Mouse (Mus musculus): Measurements from ENCODE around the gene Bcl2. TPM values are rescaled to one million over a fixed set of nuclear protein-coding genes. Genes with fewer than 3 reads are reported as not detected.
"Not testable (repeated sequence)": the region's sequence is repeated elsewhere in the genome, so short reads cannot be mapped to it uniquely, and the experiment has no call there.

The Bcl2 gene
- 10 to 100 TPM; 12.3 to 12.4 TPM for total RNA-seq (2021)
- long read RNA-seq, experiment 1, full-length matches to known transcripts = 9 of 10 reads
- long read RNA-seq, experiment 1, partial matches to known transcripts = 0 of 10 reads
- long read RNA-seq, experiment 1, other reads (novel, unspliced or antisense) = 1 of 10 reads
- long read RNA-seq, experiment 2, full-length matches to known transcripts = 7 of 9 reads
- long read RNA-seq, experiment 2, partial matches to known transcripts = 0 of 9 reads
- long read RNA-seq, experiment 2, other reads (novel, unspliced or antisense) = 2 of 9 reads

- intact Hi-C loops (cut with DNase I) = loop anchor here (2.0 to 10.0 kb wide), 4 partner anchors 87 to 639 kb away; no protein-coding TSS in a partner anchor
- DNase-seq (ENCODE audit: low spot score in 2 of 2) = peak; percentile 64 to 69
Measured at GRCm38 (mm10) chr1:106713621-106714529, at the start of gene Bcl2. TSS of gene Bcl2 (minus strand) at chr1:106714274.

- intact Hi-C loops (cut with DNase I) = no loop called here
- no peak for DNase-seq (ENCODE audit: low spot score in 2 of 2)
Measured at GRCm38 (mm10) chr1:106760750-106761149, 46.7 kb upstream of the Bcl2 start.

DNA sequence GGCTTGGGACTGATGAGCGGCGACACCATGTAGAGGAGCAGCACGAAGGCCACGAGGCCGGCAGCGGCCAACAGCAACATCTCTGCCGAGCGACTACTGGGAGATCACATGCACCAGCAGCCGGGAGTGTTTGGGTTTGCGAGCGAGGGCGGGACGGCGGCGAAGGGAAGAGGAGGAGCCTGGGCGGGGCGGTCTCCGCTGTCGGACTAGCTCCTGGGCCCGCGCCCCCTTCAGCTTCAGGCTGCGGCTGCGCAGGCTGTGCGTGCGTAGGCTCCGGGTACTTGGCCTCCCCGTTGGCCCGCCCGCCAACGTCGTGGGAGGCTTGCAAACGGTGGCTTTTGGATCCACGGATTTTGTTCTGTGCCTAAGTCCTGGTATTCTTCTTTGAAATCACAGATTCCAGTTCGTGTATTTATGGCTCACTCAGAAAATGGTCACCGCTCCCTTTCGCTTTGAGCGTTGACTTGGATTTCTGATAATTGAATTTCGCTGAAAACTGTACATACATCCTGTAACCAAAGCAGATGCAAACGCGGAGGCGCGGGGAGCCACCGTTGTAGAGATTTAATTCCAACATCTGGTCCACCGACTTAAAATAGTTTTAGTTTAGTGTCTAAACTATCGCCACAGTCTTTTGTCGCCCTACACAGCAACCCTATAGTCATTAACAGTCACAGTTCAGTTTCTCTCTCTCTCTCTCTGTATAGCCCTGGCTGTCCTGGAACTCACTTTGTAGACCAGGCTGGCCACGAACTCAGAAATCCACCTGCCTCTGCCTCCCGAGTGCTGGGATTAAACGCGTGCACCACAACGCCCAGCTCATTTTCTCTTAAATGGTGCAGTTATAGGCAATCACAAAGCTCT is 45.7 kb upstream of the Bcl2 start, which contains the start of gene Kdsr:
Kdsr (minus strand) TSS at position 156 of the 864 bp plus-strand sequence.
- intact Hi-C loops (cut with DNase I) = no loop called here
- DNase-seq (ENCODE audit: low spot score in 2 of 2) = peak; percentile 98 to 99

DNA sequence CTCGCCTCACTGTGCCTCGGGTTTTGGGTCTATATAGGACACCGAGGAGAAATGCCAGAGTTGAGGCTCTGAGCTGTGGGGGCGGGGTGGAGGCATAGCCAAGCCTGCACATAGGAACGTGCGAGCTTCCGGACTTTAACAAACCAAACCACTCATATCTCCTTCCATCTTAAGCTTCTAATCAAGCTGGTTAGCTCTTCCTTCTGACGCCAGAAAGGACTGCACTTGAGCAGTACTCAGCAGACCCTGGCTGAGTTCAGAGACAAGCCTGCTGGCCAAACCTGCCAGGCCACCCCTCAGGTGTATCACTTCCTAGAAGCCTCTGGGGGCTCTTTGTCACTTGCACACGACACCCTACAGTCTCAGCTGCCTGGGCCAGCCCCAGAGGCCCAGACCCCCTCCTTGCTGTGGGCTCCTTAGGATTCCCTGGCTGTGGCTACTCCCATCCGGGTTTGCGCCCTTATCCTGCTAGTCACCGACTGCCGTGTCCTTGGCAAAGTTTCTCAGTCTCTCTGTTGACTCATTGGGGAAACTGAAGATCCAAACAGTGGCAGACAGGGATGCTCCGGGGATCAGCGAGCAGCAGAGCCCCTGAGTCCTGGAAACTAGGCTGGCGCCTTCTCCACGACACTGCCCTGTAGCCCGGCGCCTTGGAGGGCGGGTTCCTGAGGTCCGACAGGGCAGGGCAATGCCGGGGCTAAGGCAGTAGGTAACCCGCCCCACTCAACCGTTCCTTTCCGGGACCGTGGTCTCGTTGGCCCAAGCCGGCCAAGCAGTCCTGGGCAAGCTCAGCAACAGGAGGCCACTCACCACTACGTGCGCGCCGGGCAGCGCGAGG is 44.9 kb upstream of the Bcl2 start:
- intact Hi-C loops (cut with DNase I) = no loop called here
- DNase-seq (ENCODE audit: low spot score in 2 of 2) = peak; percentile 18 to 51

DNA sequence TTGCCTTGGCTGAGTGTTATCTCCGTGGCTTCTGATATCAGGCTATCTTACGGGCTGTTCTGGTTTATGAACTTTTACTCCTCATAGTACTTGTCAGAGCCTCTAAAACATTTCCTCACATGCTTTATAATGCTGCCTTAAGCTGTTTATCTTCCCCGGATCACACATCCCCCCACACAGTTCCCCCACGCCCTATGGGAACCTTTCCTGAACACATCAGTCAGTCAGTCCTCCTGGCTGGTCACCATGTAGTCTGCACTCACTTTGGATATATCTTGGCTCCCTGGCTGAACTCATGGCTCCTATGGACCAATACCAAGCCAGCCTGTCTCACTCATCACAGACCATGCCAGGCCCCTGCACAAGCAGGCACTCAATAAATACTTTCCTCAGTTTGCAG is 42.6 kb upstream of the Bcl2 start:
- no peak for DNase-seq (ENCODE audit: low spot score in 2 of 2)
- intact Hi-C loops (cut with DNase I) = no loop called here

- intact Hi-C loops (cut with DNase I) = no loop called here
- no peak for DNase-seq (ENCODE audit: low spot score in 2 of 2)
Measured at GRCm38 (mm10) chr1:106752013-106752412, 37.9 kb upstream of the Bcl2 start.

GRCm38 (mm10) chr1:106750656-106751055 is 36.6 kb upstream of the Bcl2 start:
- no peak for DNase-seq (ENCODE audit: low spot score in 2 of 2)
- intact Hi-C loops (cut with DNase I) = no loop called here

DNA sequence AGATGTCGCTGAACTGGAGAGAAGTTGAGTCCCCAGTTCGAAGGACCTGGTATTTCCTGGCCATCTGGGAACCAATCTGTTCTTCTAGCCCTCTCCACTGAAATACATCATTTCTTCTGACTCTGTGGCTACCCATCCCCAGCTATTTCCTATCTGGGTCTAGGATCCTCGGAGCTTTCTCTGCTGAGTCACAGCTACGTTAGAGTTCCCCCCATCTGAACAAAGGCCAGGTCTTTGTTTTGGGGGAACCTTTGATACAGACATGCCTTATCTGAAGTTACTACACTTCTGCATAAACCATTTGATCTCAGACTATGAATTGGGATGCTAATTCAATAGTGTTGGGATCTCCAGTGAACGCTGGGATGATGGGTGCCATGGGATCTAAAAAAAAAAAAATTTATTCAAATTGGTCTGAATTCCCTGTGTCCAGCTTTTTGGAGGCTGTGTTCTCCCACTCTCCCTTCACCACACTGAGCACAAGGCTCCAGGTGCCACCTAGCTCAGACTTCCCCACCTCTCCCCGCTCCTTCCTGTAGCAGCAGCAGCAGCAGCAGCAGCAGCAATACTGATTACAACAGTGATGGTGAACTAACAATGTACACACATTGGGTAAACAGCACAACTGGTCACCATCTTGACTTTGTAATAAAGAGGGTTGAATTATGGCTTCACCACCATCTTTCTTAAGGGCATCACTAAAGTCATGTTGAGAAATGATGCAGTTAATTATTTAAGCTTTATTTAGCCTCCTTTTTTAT is 34.7 kb upstream of the Bcl2 start:
- DNase-seq (ENCODE audit: low spot score in 2 of 2) = no peak
- intact Hi-C loops (cut with DNase I) = no loop called here

DNA sequence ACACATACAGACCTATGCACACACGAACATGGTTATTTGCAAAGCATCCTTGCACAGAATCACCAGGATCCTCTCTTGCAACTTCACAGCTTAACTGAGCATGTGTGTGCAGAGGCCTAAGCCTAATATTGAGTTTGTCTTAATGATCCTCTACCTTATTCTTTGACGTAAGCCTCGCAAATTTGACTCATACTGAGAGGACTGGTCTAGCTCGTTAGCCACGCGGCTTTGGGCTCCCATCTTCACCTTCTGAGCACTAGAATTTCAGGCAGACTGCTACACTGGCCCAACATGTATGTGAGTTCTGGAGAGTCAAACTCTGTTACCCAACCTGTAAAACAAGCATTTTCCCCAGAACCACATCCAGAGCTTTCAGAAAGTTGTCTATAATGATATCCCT is 28.9 kb upstream of the Bcl2 start:
- intact Hi-C loops (cut with DNase I) = no loop called here
- no peak for DNase-seq (ENCODE audit: low spot score in 2 of 2)

- intact Hi-C loops (cut with DNase I) = no loop called here
- no peak for DNase-seq (ENCODE audit: low spot score in 2 of 2)
Measured at GRCm38 (mm10) chr1:106740735-106741134, 26.7 kb upstream of the Bcl2 start.

GRCm38 (mm10) chr1:106739810-106740209 is 25.7 kb upstream of the Bcl2 start:
- intact Hi-C loops (cut with DNase I) = no loop called here
- DNase-seq (ENCODE audit: low spot score in 2 of 2) = no peak

DNA sequence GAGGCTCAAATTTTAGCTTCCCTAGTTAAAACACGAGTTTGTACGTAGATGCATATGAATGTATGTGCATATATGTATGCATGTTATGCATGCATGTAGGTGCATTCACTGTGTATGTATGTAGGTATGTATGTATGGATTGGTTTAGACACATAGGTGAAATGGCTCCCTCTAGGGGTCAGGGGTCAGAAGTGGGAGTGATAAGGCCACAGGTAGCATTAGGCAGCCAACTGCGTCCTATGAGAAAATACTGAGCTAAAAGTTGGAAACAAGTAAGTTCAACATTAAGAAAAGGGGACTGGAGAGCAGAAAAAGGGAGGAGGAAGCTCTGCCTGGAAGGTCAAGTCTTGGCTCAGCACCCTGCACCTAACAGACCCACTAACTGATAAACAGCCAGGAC is 24.0 kb upstream of the Bcl2 start:
- intact Hi-C loops (cut with DNase I) = no loop called here

DNA sequence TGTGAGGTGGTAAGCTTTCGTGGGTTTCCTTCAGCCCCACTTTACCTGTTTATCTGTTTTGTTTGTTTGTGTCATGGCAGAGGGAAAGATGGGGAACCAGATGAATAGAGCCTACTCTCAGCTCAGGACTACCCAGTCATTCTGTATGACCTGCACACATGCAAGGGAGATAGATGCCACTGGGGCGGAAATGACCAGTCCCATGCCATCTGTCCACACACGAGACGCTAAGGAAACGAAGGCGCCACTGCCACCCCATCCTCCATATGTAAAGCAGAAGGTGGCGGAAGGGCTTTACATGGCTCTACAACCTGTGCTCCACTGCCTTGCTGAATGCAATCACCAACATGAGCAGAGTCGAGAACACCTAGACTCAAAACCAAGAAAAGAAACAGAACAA is 22.1 kb upstream of the Bcl2 start:
- intact Hi-C loops (cut with DNase I) = no loop called here
- DNase-seq (ENCODE audit: low spot score in 2 of 2) = no peak

More for the DNA sequence above, 24.0 kb upstream of the Bcl2 start:
- no peak for DNase-seq (ENCODE audit: low spot score in 2 of 2)

- intact Hi-C loops (cut with DNase I) = no loop called here
- DNase-seq (ENCODE audit: low spot score in 2 of 2) = peak; percentile 49 to 54
Measured at GRCm38 (mm10) chr1:106735586-106735985, 21.5 kb upstream of the Bcl2 start.

DNA sequence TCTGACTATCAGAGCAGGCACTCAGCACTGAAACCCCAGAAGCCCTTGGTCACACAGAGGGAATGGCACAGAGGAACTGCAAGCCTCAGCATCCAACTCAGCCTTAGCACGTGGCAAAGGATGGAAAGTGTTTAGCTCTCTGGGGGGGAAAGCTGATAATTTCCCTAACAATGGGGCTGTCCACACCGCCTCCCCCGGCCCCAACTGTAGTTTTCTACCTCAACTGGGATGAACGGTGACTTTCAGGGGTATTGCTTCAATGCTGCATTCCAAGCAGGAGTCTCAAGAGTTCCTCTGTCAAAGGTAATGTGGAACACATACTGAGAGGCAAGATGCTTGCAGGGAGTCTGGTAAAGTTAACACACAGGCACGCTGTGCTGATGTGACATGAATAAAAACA is 8.0 kb upstream of the Bcl2 start:
- no peak for DNase-seq (ENCODE audit: low spot score in 2 of 2)
- intact Hi-C loops (cut with DNase I) = no loop called here

- DNase-seq (ENCODE audit: low spot score in 2 of 2) = not testable (repeated sequence)
- intact Hi-C loops (cut with DNase I) = loop anchor here (2.0 to 10.0 kb wide), 2 partner anchors 293 to 643 kb away; no protein-coding TSS in a partner anchor
Measured at GRCm38 (mm10) chr1:106717736-106718135, 3.7 kb upstream of the Bcl2 start.

DNA sequence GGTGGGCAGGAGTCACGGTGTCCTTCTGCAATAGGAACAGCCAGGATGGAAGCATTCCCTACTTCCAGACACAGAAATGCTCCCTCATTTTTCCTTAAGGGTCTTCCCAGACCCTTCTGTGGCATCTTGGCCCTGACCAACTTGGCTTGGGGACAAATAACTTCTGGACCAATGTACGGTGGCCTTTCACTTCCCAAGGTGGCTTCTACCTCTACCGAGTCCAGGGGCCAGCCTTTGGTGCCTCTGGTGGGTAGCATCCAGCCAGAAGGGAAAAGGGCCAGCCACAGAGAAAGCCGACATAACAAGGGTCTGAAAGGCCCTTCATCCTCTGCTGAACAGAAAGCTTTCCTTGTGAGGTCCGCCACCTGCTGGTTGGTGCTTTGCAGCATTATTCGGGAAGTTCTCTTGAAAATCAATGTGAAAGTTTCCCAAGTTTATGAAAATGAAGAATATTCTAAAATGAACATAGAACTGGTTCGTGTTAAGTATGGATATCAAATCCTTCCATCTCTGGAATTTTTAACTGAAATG is 3.1 kb upstream of the Bcl2 start:
- DNase-seq (ENCODE audit: low spot score in 2 of 2) = peak; percentile 81 to 88
- intact Hi-C loops (cut with DNase I) = loop anchor here (2.0 to 10.0 kb wide), 2 partner anchors 292 to 642 kb away; no protein-coding TSS in a partner anchor

- intact Hi-C loops (cut with DNase I) = loop anchor here (2.0 to 10.0 kb wide), 2 partner anchors 291 to 641 kb away; no protein-coding TSS in a partner anchor
- no peak for DNase-seq (ENCODE audit: low spot score in 2 of 2)
Measured at GRCm38 (mm10) chr1:106716141-106716540, 2.1 kb upstream of the Bcl2 start.

Measured in left cerebral cortex, postnatal 14 days (tissue).